Mouse (Mus musculus) testis, adult 2 months (tissue): ENCODE measurements around the gene Acot7.

Experiments
- CTCF ChIP-seq: fragments of 200-500 bp; IDR thresholded peaks from 2 replicates; pipeline ENCODE4 v1.5.1; 2012; ENCODE audit warnings: low read depth, mild to moderate bottlenecking, inconsistent platforms, low read length, moderate library complexity; ENCODE audit not compliant: control insufficient read depth, insufficient read depth, insufficient replicate concordance
- POLR2A ChIP-seq: fragments of 200-500 bp; IDR thresholded peaks from 2 replicates; pipeline ENCODE4 v1.6.1; 2012; ENCODE audit warnings: low read depth, mild to moderate bottlenecking, inconsistent platforms, low read length, moderate library complexity; ENCODE audit not compliant: control insufficient read depth

DNA sequence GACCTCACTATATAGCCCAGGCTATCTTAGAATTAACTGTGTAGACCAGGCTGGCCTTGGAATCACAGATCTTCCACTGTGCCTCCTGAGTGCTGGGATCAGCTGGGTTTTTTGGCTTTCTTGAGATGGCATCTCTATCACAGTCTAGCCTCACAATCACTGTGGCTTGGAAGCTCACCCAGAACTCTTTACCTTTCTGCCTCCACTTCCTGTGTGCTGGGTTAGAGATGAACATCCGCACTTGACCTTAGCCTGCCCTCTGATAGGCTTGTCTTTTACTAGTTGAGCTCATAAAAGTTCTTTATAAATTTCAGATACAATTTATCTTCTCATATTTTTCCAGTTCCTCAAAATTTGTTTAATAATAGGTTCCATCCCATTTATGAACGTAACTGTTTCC, 10.7 kb downstream of the Acot7 start:
- TF ChIP-seq POLR2A (no peak), CTCF (no peak)
